Mouse (Mus musculus) stomach, postnatal 0 days (tissue): Measurements from ENCODE around the gene Mmp19. TPM values are rescaled to one million over a fixed set of nuclear protein-coding genes. Genes with fewer than 3 reads are reported as not detected.

ENCODE experiments used
- ATAC-seq: fragments of 200-750 bp; cut with Nextera tagmentation; 2 replicates; pipeline ENCODE4 v1.8.0; 2017; ENCODE audit not compliant: low FRiP score, low TSS enrichment
- DNase-seq: peaks from one replicate; pipeline ENCODE4 v3.0.0-alpha.2; 2016; ENCODE audit warnings: low spot score
- H3K27ac ChIP-seq: fragments of 300-500 bp; sonication (generic); replicated peaks from 2 replicates; pipeline ENCODE4 v1.5.1; 2014; ENCODE audit warnings: mild to moderate bottlenecking, control low read depth
- H3K27me3 ChIP-seq: fragments of 300-500 bp; sonication (generic); 2 replicates; pipeline ENCODE4 v1.6.1; 2014; ENCODE audit warnings: low read length; ENCODE audit not compliant: control insufficient read depth, insufficient read depth
- H3K36me3 ChIP-seq: fragments of 300-500 bp; sonication (generic); 2 replicates; pipeline ENCODE4 v1.6.1; 2014; ENCODE audit warnings: low read length, mixed read lengths; ENCODE audit not compliant: control insufficient read depth, insufficient read depth
- H3K4me1 ChIP-seq: fragments of 300-500 bp; sonication (generic); replicated peaks from 2 replicates; pipeline ENCODE4 v1.6.1; 2014; ENCODE audit warnings: antibody characterized with exemption; ENCODE audit not compliant: control insufficient read depth, insufficient read depth
- H3K4me2 ChIP-seq: fragments of 300-500 bp; sonication (generic); replicated peaks from 2 replicates; pipeline ENCODE4 v1.6.1; 2014; ENCODE audit warnings: low read depth, mild to moderate bottlenecking, control low read depth, moderate library complexity
- H3K4me3 ChIP-seq: fragments of 300-500 bp; sonication (generic); 2 replicates; pipeline ENCODE4 v1.5.1; 2014; ENCODE audit warnings: low read depth, low read length, control low read depth
- H3K9ac ChIP-seq: fragments of 300-500 bp; sonication (generic); 2 replicates; pipeline ENCODE4 v1.6.1; 2014; ENCODE audit warnings: mild to moderate bottlenecking, low read length, control low read depth, mixed read lengths
- H3K9me3 ChIP-seq: fragments of 300-500 bp; sonication (generic); 2 replicates; pipeline ENCODE4 v1.6.1; 2016; ENCODE audit warnings: low read length; ENCODE audit not compliant: control insufficient read depth
- CTCF ChIP-seq: IDR thresholded peaks from 2 replicates; pipeline ENCODE4 v1.5.1; 2016; ENCODE audit warnings: antibody characterized with exemption, low read depth, mild to moderate bottlenecking, moderate library complexity
- EP300 ChIP-seq: optimal IDR thresholded peaks from 2 replicates; pipeline ENCODE3; 2016; ENCODE audit warnings: antibody characterized with exemption
- WGBS: fragments of 180-500 bp; shearing (Covaris S2); extraction: QIAGEN DNeasy Blood & Tissue Kit; methylation state at CpG from one replicate; pipeline ENCODE4 v1.1.7; 2014; 5-methylcytosine and 5-hydroxymethylcytosine counted together
- polyA plus RNA-seq: library from polyadenylated mRNA; unstranded; fragments of >200 nt; fragmentation: Nextera tagmentation; extraction: Ambion mirVana; gene quantifications from 2 replicates; pipeline ENCODE4 v1.2.1, GENCODE M21; 2015

The Mmp19 gene
- polyA plus RNA-seq, 1 experiment from 2014 or later, result 2.0 TPM

DNA sequence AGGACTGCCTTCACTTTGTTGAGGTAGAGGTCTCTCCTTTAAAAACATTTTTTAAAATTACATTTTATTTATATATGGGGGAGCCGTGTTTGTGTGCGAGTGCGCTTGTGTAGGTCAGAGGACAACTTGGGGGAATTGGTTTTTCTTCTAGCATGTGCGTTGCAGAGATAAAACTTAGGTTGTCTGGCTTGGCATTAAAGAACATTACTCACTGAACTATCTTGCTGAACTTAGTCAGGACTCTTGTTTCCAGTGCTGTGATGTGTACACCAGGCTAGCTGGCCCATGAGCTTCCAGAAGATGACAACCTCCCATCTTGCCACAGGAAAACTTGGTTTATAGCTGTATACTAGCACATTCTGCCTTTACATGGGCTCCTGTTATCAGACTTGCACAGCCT is 56.0 kb downstream of the Mmp19 start:
- Histone ChIP-seq H3K27me3 (no peaks in the 10 kb centered on the region), H3K4me1 (no peaks in the 10 kb centered on the region), H3K9ac (no peak overlapping the region), H3K36me3 (peaks cover 7% of the 10 kb centered on the region), H3K27ac (no peak overlapping the region), H3K4me3 (no peak overlapping the region), H3K9me3 (no peaks in the 10 kb centered on the region), H3K4me2 (no peak overlapping the region)
- TF ChIP-seq CTCF (no peak), EP300 (no peak)
- WGBS, result 94% methylated on average over 4 of the region's 4 CpGs
- DNase-seq, result no peak
- no peak for ATAC-seq

DNA sequence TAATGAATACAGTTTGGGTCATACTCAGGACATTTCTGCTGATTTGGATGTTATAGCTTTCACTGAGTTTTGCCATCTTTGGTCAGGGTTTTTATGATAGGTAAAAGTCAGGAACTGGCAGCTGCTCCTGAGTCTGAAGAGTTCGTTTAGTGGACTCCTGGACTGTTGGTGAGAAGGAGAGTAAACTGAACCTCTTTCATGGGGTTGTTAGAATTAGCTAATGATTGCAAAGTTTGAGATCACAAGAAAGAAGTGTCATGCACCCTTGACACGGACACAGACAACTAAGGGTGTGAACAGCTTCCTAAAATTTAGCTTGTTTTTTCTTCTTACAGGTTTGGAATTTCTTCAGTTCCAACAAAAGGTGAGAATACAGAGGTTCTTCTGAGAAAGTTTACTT is 57.7 kb downstream of the Mmp19 start:
- no peak for DNase-seq
- no peak for ATAC-seq
- WGBS, result 62% methylated on average over 2 of the region's 2 CpGs
- Histone ChIP-seq H3K4me3 (no peak overlapping the region), H3K4me2 (no peak overlapping the region), H3K4me1 (no peaks in the 10 kb centered on the region), H3K9me3 (no peaks in the 10 kb centered on the region), H3K9ac (no peak overlapping the region), H3K36me3 (peaks cover 9% of the 10 kb centered on the region), H3K27me3 (no peaks in the 10 kb centered on the region), H3K27ac (no peak overlapping the region)
- no peak for TF ChIP-seq CTCF
- no peak for TF ChIP-seq EP300

DNA sequence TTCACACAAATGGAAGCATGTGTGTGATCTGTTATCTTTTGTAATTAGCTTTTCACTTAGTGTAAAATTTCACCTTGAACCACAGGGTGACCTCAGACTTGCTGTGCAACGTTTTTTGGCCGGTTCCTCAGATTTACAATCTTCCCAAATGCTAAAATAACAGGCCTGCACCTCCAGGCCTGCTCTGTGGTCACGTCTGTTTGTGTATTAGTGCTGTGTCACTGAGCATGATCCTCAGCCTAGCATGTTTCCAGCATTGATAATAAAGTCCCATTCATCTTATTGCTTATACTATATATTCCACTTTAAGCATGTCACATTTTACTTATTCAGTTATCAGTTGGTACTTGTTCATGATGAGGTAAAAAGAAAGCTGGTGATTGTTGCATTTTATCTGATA is 59.6 kb downstream of the Mmp19 start:
- no peak overlapping the region for H3K4me3 ChIP-seq
- no peak overlapping the region for H3K4me2 ChIP-seq
- no peaks in the 10 kb centered on the region for H3K9me3 ChIP-seq
- no peak overlapping the region for H3K9ac ChIP-seq
- TF ChIP-seq EP300, result no peak
- no peak for TF ChIP-seq CTCF
- H3K27me3 ChIP-seq, result no peaks in the 10 kb centered on the region
- ATAC-seq, result no peak
- H3K36me3 ChIP-seq, result peaks cover 9% of the 10 kb centered on the region
- H3K27ac ChIP-seq, result no peak overlapping the region
- no peak for DNase-seq
- H3K4me1 ChIP-seq, result no peaks in the 10 kb centered on the region
- WGBS, result 79% methylated on average over 3 of the region's 3 CpGs

Other genes with a start within 250 kb of the Mmp19 start
- gene Zc3h10, start 243.1 kb upstream of the Mmp19 start, polyA plus RNA-seq, result 7.8 and 8.5 TPM in 2 replicates
- gene Rpl41, start 241.6 kb upstream of the Mmp19 start, polyA plus RNA-seq, result 3,550 and 3,693 TPM in 2 replicates
- 131 and 135 TPM in 2 replicates for gene Pa2g4, start 224.9 kb upstream of the Mmp19 start, polyA plus RNA-seq
- 18.6 and 18.9 TPM in 2 replicates for gene Erbb3, start 201.3 kb upstream of the Mmp19 start, polyA plus RNA-seq
- gene Rps26, start 164.2 kb upstream of the Mmp19 start, polyA plus RNA-seq, result 781 and 811 TPM in 2 replicates
- gene Ikzf4, start 144.9 kb upstream of the Mmp19 start, polyA plus RNA-seq, result 1.6 and 1.7 TPM in 2 replicates
- 20.3 and 21.4 TPM in 2 replicates for gene Suox, start 116.8 kb upstream of the Mmp19 start, polyA plus RNA-seq
- 54.0 and 59.4 TPM in 2 replicates for gene Rab5b, start 94.6 kb upstream of the Mmp19 start, polyA plus RNA-seq
- gene Pmel, start 86.7 kb upstream of the Mmp19 start, polyA plus RNA-seq, result 1.4 and 2.0 TPM in 2 replicates
- 33.1 and 33.4 TPM in 2 replicates for gene Cdk2, start 85.9 kb upstream of the Mmp19 start, polyA plus RNA-seq
- gene Dgka, start 46.1 kb upstream of the Mmp19 start, polyA plus RNA-seq, result 14.6 and 15.7 TPM in 2 replicates
- 22.7 and 24.1 TPM in 2 replicates for gene Pym1, start 43.0 kb upstream of the Mmp19 start, polyA plus RNA-seq
- gene Dnajc14, start 13.2 kb downstream of the Mmp19 start, polyA plus RNA-seq, result 29.8 and 30.5 TPM in 2 replicates
- gene Tmem198b, start 13.5 kb downstream of the Mmp19 start, polyA plus RNA-seq, result 7.8 and 8.5 TPM in 2 replicates
- gene Sarnp, start 26.4 kb downstream of the Mmp19 start, polyA plus RNA-seq, result 99.4 and 104 TPM in 2 replicates
- gene Ormdl2, start 30.7 kb downstream of the Mmp19 start, polyA plus RNA-seq, result 111 and 121 TPM in 2 replicates
- 1.5 and 1.6 TPM in 2 replicates for gene Gdf11, start 100.8 kb downstream of the Mmp19 start, polyA plus RNA-seq
- gene Cd63, start 110.1 kb downstream of the Mmp19 start, polyA plus RNA-seq, result 760 and 773 TPM in 2 replicates
- gene Rdh5, start 132.0 kb downstream of the Mmp19 start, polyA plus RNA-seq, result 8.1 and 9.5 TPM in 2 replicates
- gene Bloc1s1, start 133.1 kb downstream of the Mmp19 start, polyA plus RNA-seq, result 194 and 198 TPM in 2 replicates
- 8.5 and 8.7 TPM in 2 replicates for gene Itga7, start 142.9 kb downstream of the Mmp19 start, polyA plus RNA-seq
- gene Mettl7b, start 170.1 kb downstream of the Mmp19 start, polyA plus RNA-seq, result 67.6 and 68.0 TPM in 2 replicates
- not detected in 2 replicates for gene Olfr9, start 198.5 kb downstream of the Mmp19 start, polyA plus RNA-seq
- not detected in 2 replicates for gene Olfr763, start 219.9 kb downstream of the Mmp19 start, polyA plus RNA-seq
- gene Olfr764-ps1, start 249.0 kb downstream of the Mmp19 start, polyA plus RNA-seq, result not detected in 2 replicates